In genomic region chr7:28931032-28931694, GRCm38 (mm10) we compare ENCODE assay signal across 10 mouse cellular contexts. TPM values are rescaled to one million over a fixed set of nuclear protein-coding genes. Genes with fewer than 3 reads are reported as not detected.
DNase-seq lines count a peak whose midpoint lies in the region; ATAC-seq and TF ChIP-seq lines count a peak whose summit lies in the region.
"Had no signal": no experiment of that assay in that cellular context is flagged by ENCODE, and none has a peak within 500 bp of the region (broad histone marks: within the 10 kb centered on the region; RNA-seq: fewer than 3 reads in every experiment).

No protein-coding gene starts in this region.

- no peak for DNase-seq in heart, adult 8-10 months (ENCODE audit: low spot score)
- peak; percentile 85 for DNase-seq in lung, postnatal 25 days (ENCODE audit: low spot score)
- DNase-seq in adrenal gland, adult 18-20 months (ENCODE audit: low spot score in 2 of 2): no peak
- no peak for DNase-seq in cerebellum, postnatal 10 days

- no peak for ATAC-seq in heart, embryonic 15.5 days (replicated peaks; ENCODE audit: insufficient number of reproducible peaks, insufficient read depth, low FRiP score, low read depth)
- peak; percentile 44; the same call in 1 of the 2 replicates for ATAC-seq in kidney, embryonic 14.5 days (ENCODE audit: low FRiP score, low TSS enrichment)
- ATAC-seq in erythroblast, adult 5-6 weeks (replicated peaks; ENCODE audit: low FRiP score, poor library complexity, severe bottlenecking): no peak

- 78% methylated on average over 7 of the region's 7 CpGs for WGBS in heart, embryonic 15.5 days
- 76% methylated on average over 7 of the region's 7 CpGs for WGBS in kidney, embryonic 14.5 days

- TF ChIP-seq CTCF in bone marrow macrophage, adult 2 months (IDR thresholded peaks at IDR 0.05; ENCODE audit: low read depth, low read length): no peak

- H3K4me1 ChIP-seq in heart, embryonic 15.5 days (replicated peaks): peaks cover 75% of the 10 kb centered on the region
- H3K4me1 ChIP-seq in bone marrow macrophage, adult 2 months (ENCODE audit: control insufficient read depth, insufficient read depth, low read length): peaks cover 32% of the 10 kb centered on the region
- peaks cover 48% of the 10 kb centered on the region for H3K4me1 ChIP-seq in kidney, embryonic 14.5 days (ENCODE audit: control insufficient read depth, insufficient read depth, low read length)

- TF ChIP-seq POLR2A in bone marrow macrophage, adult 2 months (IDR thresholded peaks at IDR 0.05; ENCODE audit: borderline replicate concordance, low read depth, low read length): no peak

- H3K27ac ChIP-seq in heart, embryonic 15.5 days: peak overlapping the region; percentile 65
- H3K27ac ChIP-seq in bone marrow macrophage, adult 2 months (ENCODE audit: insufficient read depth, low read depth, low read length): 0 out of 2 replicates have a peak overlapping the region, but pooled peaks have one; percentile 5
- H3K27ac ChIP-seq in kidney, embryonic 14.5 days (ENCODE audit: low read depth, low read length): peak overlapping the region; percentile 38
- H3K27ac ChIP-seq: forebrain, embryonic 10.5 days had no signal

- H3K9ac ChIP-seq in heart, embryonic 15.5 days: no peak overlapping the region
- H3K9ac ChIP-seq in kidney, embryonic 14.5 days (ENCODE audit: low read depth, low read length): no peak overlapping the region

- no peak overlapping the region for H3K4me3 ChIP-seq in heart, embryonic 15.5 days
- no peak overlapping the region for H3K4me3 ChIP-seq in bone marrow macrophage, adult 2 months (ENCODE audit: insufficient read depth, low read length)
- no peak overlapping the region for H3K4me3 ChIP-seq in kidney, embryonic 14.5 days (ENCODE audit: low read length)
- H3K4me3 ChIP-seq: forebrain, embryonic 10.5 days had no signal

- no peak overlapping the region for H3K4me2 ChIP-seq in heart, embryonic 15.5 days
- no peak overlapping the region for H3K4me2 ChIP-seq in kidney, embryonic 14.5 days (replicated peaks; ENCODE audit: low read depth, low read length)

- H3K9me3 ChIP-seq in heart, embryonic 15.5 days (replicated peaks): no peaks in the 10 kb centered on the region
- no peaks in the 10 kb centered on the region for H3K9me3 ChIP-seq in kidney, embryonic 14.5 days (ENCODE audit: control insufficient read depth, low read length)
- H3K9me3 ChIP-seq: forebrain, embryonic 10.5 days had no signal

- H3K27me3 ChIP-seq in heart, embryonic 15.5 days: no peaks in the 10 kb centered on the region
- H3K27me3 ChIP-seq in kidney, embryonic 14.5 days (ENCODE audit: control insufficient read depth, insufficient read depth, low read length): no peaks in the 10 kb centered on the region

- no peaks in the 10 kb centered on the region for H3K36me3 ChIP-seq in heart, embryonic 15.5 days
- H3K36me3 ChIP-seq in kidney, embryonic 14.5 days (ENCODE audit: control insufficient read depth, insufficient read depth, low read length): no peaks in the 10 kb centered on the region; the same call in 1 of the 2 replicates

RNA-seq across cellular contexts. Expression of gene Actn4, which starts 31.0 kb away (rescaled TPM):
- polyA plus RNA-seq in heart, embryonic 15.5 days (2015; fragmentation: Nextera tagmentation; extraction: Ambion mirVana): 236 and 281 TPM in 2 replicates
- 10 to 100 TPM; 57.8 to 82.0 (median 75.8) TPM for total RNA-seq in heart, adult 8-10 months (2022)
- polyA plus RNA-seq in bone marrow macrophage, adult 2 months (2012; ENCODE audit: insufficient read depth, insufficient read length, missing spikeins): 92.7 and 105 TPM in 2 replicates
- 176 and 239 TPM in 2 replicates for polyA plus RNA-seq in kidney, embryonic 14.5 days (2014; fragmentation: Nextera tagmentation; extraction: Ambion mirVana)
- 100 to 1,000 TPM; 197 to 233 TPM for total RNA-seq in adrenal gland, adult 18-20 months (2021)
- total RNA-seq in erythroblast, adult 5-6 weeks (2015; ENCODE audit: low replicate concordance): 42.0 and 55.3 TPM in 2 replicates
- total RNA-seq in erythroblast, adult 5-6 weeks (2017; ENCODE audit: low replicate concordance): 45.1 and 45.4 TPM in 2 replicates

RNA-seq across cellular contexts. Expression of gene Capn12, which starts 49.9 kb away (rescaled TPM):
- 0.33 and 0.42 TPM in 2 replicates for polyA plus RNA-seq in heart, embryonic 15.5 days (2015; fragmentation: Nextera tagmentation; extraction: Ambion mirVana)
- total RNA-seq in heart, adult 8-10 months (2022): under 1 TPM; 0.12 to 0.32 (median 0.23) TPM
- polyA plus RNA-seq in bone marrow macrophage, adult 2 months (2012; ENCODE audit: insufficient read depth, insufficient read length, missing spikeins): not detected in 2 replicates
- 0.51 and 0.64 TPM in 2 replicates for polyA plus RNA-seq in kidney, embryonic 14.5 days (2014; fragmentation: Nextera tagmentation; extraction: Ambion mirVana)
- under 1 TPM; 0.16 to 0.17 TPM for total RNA-seq in adrenal gland, adult 18-20 months (2021)
- total RNA-seq in erythroblast, adult 5-6 weeks (2015; ENCODE audit: low replicate concordance): not detected in 2 replicates
- 0.26 and 0.42 TPM in 2 replicates for total RNA-seq in erythroblast, adult 5-6 weeks (2017; ENCODE audit: low replicate concordance)
- total RNA-seq: monocyte, adult 5-6 weeks had no signal

RNA-seq across cellular contexts. Expression of gene Eif3k, which starts 50.5 kb away (rescaled TPM):
- 239 and 261 TPM in 2 replicates for polyA plus RNA-seq in heart, embryonic 15.5 days (2015; fragmentation: Nextera tagmentation; extraction: Ambion mirVana)
- total RNA-seq in heart, adult 8-10 months (2022): 100 to 1,000 TPM; 152 to 167 (median 158) TPM
- polyA plus RNA-seq in bone marrow macrophage, adult 2 months (2012; ENCODE audit: insufficient read depth, insufficient read length, missing spikeins): 228 TPM in 2 replicates
- polyA plus RNA-seq in kidney, embryonic 14.5 days (2014; fragmentation: Nextera tagmentation; extraction: Ambion mirVana): 458 and 497 TPM in 2 replicates
- 100 to 1,000 TPM; 227 to 253 TPM for total RNA-seq in adrenal gland, adult 18-20 months (2021)
- 50.7 and 81.1 TPM in 2 replicates for total RNA-seq in erythroblast, adult 5-6 weeks (2015; ENCODE audit: low replicate concordance)
- 115 and 133 TPM in 2 replicates for total RNA-seq in erythroblast, adult 5-6 weeks (2017; ENCODE audit: low replicate concordance)

RNA-seq across cellular contexts. Expression of gene Map4k1, which starts 50.7 kb away (rescaled TPM):
- polyA plus RNA-seq in heart, embryonic 15.5 days (2015; fragmentation: Nextera tagmentation; extraction: Ambion mirVana): 2.8 and 7.6 TPM in 2 replicates
- total RNA-seq in heart, adult 8-10 months (2022): 1 to 10 TPM in 1 of 4 experiments, under 1 TPM in 3; 0.50 to 1.1 (median 0.74) TPM
- 9.6 and 12.0 TPM in 2 replicates for polyA plus RNA-seq in bone marrow macrophage, adult 2 months (2012; ENCODE audit: insufficient read depth, insufficient read length, missing spikeins)
- 9.8 and 12.6 TPM in 2 replicates for polyA plus RNA-seq in kidney, embryonic 14.5 days (2014; fragmentation: Nextera tagmentation; extraction: Ambion mirVana)
- 1 to 10 TPM in 1 of 2 experiments, under 1 TPM in 1; 0.96 to 2.4 TPM for total RNA-seq in adrenal gland, adult 18-20 months (2021)
- 5.6 and 6.7 TPM in 2 replicates for total RNA-seq in erythroblast, adult 5-6 weeks (2015; ENCODE audit: low replicate concordance)
- total RNA-seq in erythroblast, adult 5-6 weeks (2017; ENCODE audit: low replicate concordance): 11.3 and 11.8 TPM in 2 replicates

Comparison
In these comparisons a context has a peak if more than half of its experiments do, and no peak if none do; other contexts are left out.
1. H3K27ac ChIP-seq: peak in every context shown above with its lines; median percentile 65 in heart, embryonic 15.5 days; 38 in kidney, embryonic 14.5 days; 5 in bone marrow macrophage, adult 2 months.